Mouse (Mus musculus): ENCODE data around the gene Pdzk1. TPM values are rescaled to one million over a fixed set of nuclear protein-coding genes. Genes with fewer than 3 reads are reported as not detected.

The Pdzk1 gene
- polyA plus RNA-seq, 1 experiment from 2014 or later, result not detected

- Histone ChIP-seq H3K9ac (replicated peaks) (no peak overlapping the region), H3K36me3 (peaks cover 63% of the 10 kb centered on the region), H3K9me3 (no peaks in the 10 kb centered on the region), H3K27me3 (no peaks in the 10 kb centered on the region), H3K4me2 (no peak overlapping the region), H3K4me3 (replicated peaks) (no peak overlapping the region), H3K27ac (no peak overlapping the region), H3K4me1 (replicated peaks) (no peaks in the 10 kb centered on the region)
- 92% methylated on average over 14 of the region's 14 CpGs for WGBS
- ATAC-seq (ENCODE audit: insufficient number of reproducible peaks, insufficient read depth, low FRiP score, low TSS enrichment, low read depth), result no peak
Measured at GRCm38 (mm10) chr3:96882061-96882849, 53.2 kb downstream of the Pdzk1 start.

- no peaks in the 10 kb centered on the region for H3K9me3 ChIP-seq
- no peak overlapping the region for H3K27ac ChIP-seq
- ATAC-seq (ENCODE audit: insufficient number of reproducible peaks, insufficient read depth, low FRiP score, low TSS enrichment, low read depth), result no peak
- H3K4me3 ChIP-seq (replicated peaks), result no peak overlapping the region
- H3K4me2 ChIP-seq, result no peak overlapping the region
- H3K27me3 ChIP-seq, result no peaks in the 10 kb centered on the region
- no peak overlapping the region for H3K9ac ChIP-seq (replicated peaks)
- H3K4me1 ChIP-seq (replicated peaks), result 0 out of 2 replicates have a peak, but pooled peaks cover 4% of the 10 kb centered on the region
- WGBS, result 89% methylated on average over 7 of the region's 7 CpGs
- peaks cover 61% of the 10 kb centered on the region for H3K36me3 ChIP-seq
Measured at GRCm38 (mm10) chr3:96883690-96884089, 54.6 kb downstream of the Pdzk1 start.

GRCm38 (mm10) chr3:96902336-96902999 is 73.4 kb downstream of the Pdzk1 start:
- H3K4me3 ChIP-seq (replicated peaks), result no peak overlapping the region
- no peak overlapping the region for H3K27ac ChIP-seq
- H3K9me3 ChIP-seq, result no peaks in the 10 kb centered on the region
- H3K9ac ChIP-seq (replicated peaks), result no peak overlapping the region
- peaks cover 5% of the 10 kb centered on the region; the same call in 1 of the 2 replicates for H3K36me3 ChIP-seq
- no peak overlapping the region for H3K4me2 ChIP-seq
- peaks cover 8% of the 10 kb centered on the region; the same call in 1 of the 2 replicates for H3K4me1 ChIP-seq (replicated peaks)
- WGBS, result 89% methylated on average over 4 of the region's 4 CpGs
- ATAC-seq (ENCODE audit: insufficient number of reproducible peaks, insufficient read depth, low FRiP score, low TSS enrichment, low read depth), result no peak
- peaks cover 10% of the 10 kb centered on the region for H3K27me3 ChIP-seq

- H3K27me3 ChIP-seq, result peaks cover 21% of the 10 kb centered on the region
- H3K36me3 ChIP-seq, result no peaks in the 10 kb centered on the region
- H3K9ac ChIP-seq (replicated peaks), result peak within 1 kb of the TSS; percentile 90
- ATAC-seq (ENCODE audit: insufficient number of reproducible peaks, insufficient read depth, low FRiP score, low TSS enrichment, low read depth), result no peak
- H3K4me3 ChIP-seq (replicated peaks), result peak within 1 kb of the TSS; percentile 97
- H3K27ac ChIP-seq, result peak within 1 kb of the TSS; percentile 20; the same call in 1 of the 2 replicates
- H3K4me1 ChIP-seq (replicated peaks), result peaks cover 8% of the 10 kb centered on the region; the same call in 1 of the 2 replicates
- H3K9me3 ChIP-seq, result no peaks in the 10 kb centered on the region
- peak within 1 kb of the TSS; percentile 82 for H3K4me2 ChIP-seq
- WGBS, result 13% methylated on average over 14 of the region's 14 CpGs
Measured at GRCm38 (mm10) chr3:96904393-96904792, 75.3 kb downstream of the Pdzk1 start, which contains the start of gene Gja5. TSS of gene Gja5 (plus strand) at chr3:96904693.

GRCm38 (mm10) chr3:96904851-96905541 is 75.9 kb downstream of the Pdzk1 start, which contains the start of gene Gpr89:
TSS of gene Gpr89 (minus strand) at chr3:96905346.
- H3K9me3 ChIP-seq, result no peaks in the 10 kb centered on the region
- H3K4me3 ChIP-seq (replicated peaks), result peak within 1 kb of the TSS; percentile 97
- peak within 1 kb of the TSS; percentile 20; the same call in 1 of the 2 replicates for H3K27ac ChIP-seq
- peaks cover 24% of the 10 kb centered on the region for H3K27me3 ChIP-seq
- H3K4me1 ChIP-seq (replicated peaks), result peaks cover 8% of the 10 kb centered on the region; the same call in 1 of the 2 replicates
- peak within 1 kb of the TSS; percentile 90 for H3K9ac ChIP-seq (replicated peaks)
- H3K4me2 ChIP-seq, result peak within 1 kb of the TSS; percentile 82
- no peaks in the 10 kb centered on the region for H3K36me3 ChIP-seq
- peak; percentile 91 for ATAC-seq (ENCODE audit: insufficient number of reproducible peaks, insufficient read depth, low FRiP score, low TSS enrichment, low read depth)
- WGBS, result under 1% methylated on average over 40 of the region's 40 CpGs

- Histone ChIP-seq H3K9me3 (no peaks in the 10 kb centered on the region), H3K4me2 (peak overlapping the region; percentile 82), H3K9ac (replicated peaks) (peak overlapping the region; percentile 90; the same call in 1 of the 2 replicates), H3K4me1 (replicated peaks) (peaks cover 8% of the 10 kb centered on the region; the same call in 1 of the 2 replicates), H3K4me3 (replicated peaks) (peak overlapping the region; percentile 97), H3K27me3 (peaks cover 28% of the 10 kb centered on the region), H3K36me3 (no peaks in the 10 kb centered on the region), H3K27ac (no peak overlapping the region)
- 51% methylated on average over 9 of the region's 9 CpGs for WGBS
- ATAC-seq (ENCODE audit: insufficient number of reproducible peaks, insufficient read depth, low FRiP score, low TSS enrichment, low read depth), result no peak
Measured at GRCm38 (mm10) chr3:96905592-96905991, 76.5 kb downstream of the Pdzk1 start.

Other genes starting within 250 kb of the Pdzk1 start
- gene Polr3gl, start 235.1 kb upstream of the Pdzk1 start, polyA plus RNA-seq (2016; fragmentation: Nextera tagmentation; extraction: Ambion mirVana), result 48.5 and 50.4 TPM in 2 replicates
- gene Ankrd34a, start 232.6 kb upstream of the Pdzk1 start, polyA plus RNA-seq (2016; fragmentation: Nextera tagmentation; extraction: Ambion mirVana), result 1.5 and 2.2 TPM in 2 replicates
- gene Lix1l, start 228.1 kb upstream of the Pdzk1 start, polyA plus RNA-seq (2016; fragmentation: Nextera tagmentation; extraction: Ambion mirVana), result 5.7 and 6.8 TPM in 2 replicates
- gene Rbm8a, start 199.4 kb upstream of the Pdzk1 start, polyA plus RNA-seq (2016; fragmentation: Nextera tagmentation; extraction: Ambion mirVana), result 176 and 192 TPM in 2 replicates
- 53.9 and 55.3 TPM in 2 replicates for gene Pex11b, start 193.9 kb upstream of the Pdzk1 start, polyA plus RNA-seq (2016; fragmentation: Nextera tagmentation; extraction: Ambion mirVana)
- gene Gm42957, start 193.8 kb upstream of the Pdzk1 start, polyA plus RNA-seq (2016; fragmentation: Nextera tagmentation; extraction: Ambion mirVana), result 0.06 and 0.17 TPM in 2 replicates
- gene Itga10, start 183.7 kb upstream of the Pdzk1 start, polyA plus RNA-seq (2016; fragmentation: Nextera tagmentation; extraction: Ambion mirVana), result 0.76 and 1.5 TPM in 2 replicates
- 0.69 and 0.85 TPM in 2 replicates for gene Ankrd35, start 159.2 kb upstream of the Pdzk1 start, polyA plus RNA-seq (2016; fragmentation: Nextera tagmentation; extraction: Ambion mirVana)
- 70.2 and 70.8 TPM in 2 replicates for gene Pias3, start 132.9 kb upstream of the Pdzk1 start, polyA plus RNA-seq (2016; fragmentation: Nextera tagmentation; extraction: Ambion mirVana)
- 13.5 and 13.7 TPM in 2 replicates for gene Nudt17, start 120.7 kb upstream of the Pdzk1 start, polyA plus RNA-seq (2016; fragmentation: Nextera tagmentation; extraction: Ambion mirVana)
- gene Polr3c, start 101.7 kb upstream of the Pdzk1 start, polyA plus RNA-seq (2016; fragmentation: Nextera tagmentation; extraction: Ambion mirVana), result 38.9 and 40.5 TPM in 2 replicates
- gene Rnf115, start 101.6 kb upstream of the Pdzk1 start, polyA plus RNA-seq (2016; fragmentation: Nextera tagmentation; extraction: Ambion mirVana), result 64.4 and 66.0 TPM in 2 replicates
- gene Cd160, start 67 bp downstream of the Pdzk1 start, polyA plus RNA-seq (2016; fragmentation: Nextera tagmentation; extraction: Ambion mirVana), result 0.08 and 0.14 TPM in 2 replicates
- 11.4 and 14.0 TPM in 2 replicates for gene Gja5, start 75.4 kb downstream of the Pdzk1 start, polyA plus RNA-seq (2016; fragmentation: Nextera tagmentation; extraction: Ambion mirVana)
- gene Gpr89, start 76.1 kb downstream of the Pdzk1 start, polyA plus RNA-seq (2016; fragmentation: Nextera tagmentation; extraction: Ambion mirVana), result 35.1 and 37.7 TPM in 2 replicates
- gene Gja8, start 96.7 kb downstream of the Pdzk1 start, polyA plus RNA-seq (2016; fragmentation: Nextera tagmentation; extraction: Ambion mirVana), result not detected in 2 replicates

Measured in limb, embryonic 12.5 days (tissue).